Mouse (Mus musculus) heart, embryonic 16.5 days (tissue): ENCODE results near the gene Gm32717. TPM values are rescaled to one million over a fixed set of nuclear protein-coding genes. Genes with fewer than 3 reads are reported as not detected.
A peak's percentile ranks its signal among the peaks of the same experiment; 100 is the strongest.
"Not testable (repeated sequence)": the region's sequence is repeated elsewhere in the genome, so short reads cannot be mapped to it uniquely, and the experiment has no call there.

Experiments used
- ATAC-seq: fragments of 200-750 bp; cut with Nextera tagmentation; replicated peaks from 2 replicates; pipeline ENCODE4 v1.8.0; 2017; ENCODE audit warnings: moderate number of reproducible peaks; ENCODE audit not compliant: insufficient read depth, low FRiP score; ENCODE audit errors: extremely low read depth
- H3K27ac ChIP-seq: fragments of 300-500 bp; sonication (generic); 2 replicates; pipeline ENCODE4 v1.5.1; 2014; ENCODE audit warnings: mild to moderate bottlenecking, low read length, control low read depth, moderate library complexity
- H3K27me3 ChIP-seq: fragments of 300-500 bp; sonication (generic); 2 replicates; pipeline ENCODE4 v1.6.1; 2014; ENCODE audit warnings: low read length, mixed read lengths; ENCODE audit not compliant: control insufficient read depth, insufficient read depth
- H3K36me3 ChIP-seq: fragments of 300-500 bp; sonication (generic); 2 replicates; pipeline ENCODE4 v1.6.1; 2014; ENCODE audit not compliant: control insufficient read depth, insufficient read depth
- H3K4me1 ChIP-seq: fragments of 300-500 bp; sonication (generic); 2 replicates; pipeline ENCODE4 v1.6.1; 2014; ENCODE audit warnings: low read length, mixed read lengths; ENCODE audit not compliant: control insufficient read depth, insufficient read depth
- H3K4me2 ChIP-seq: fragments of 300-500 bp; sonication (generic); 2 replicates; pipeline ENCODE4 v1.6.1; 2014; ENCODE audit warnings: low read depth, mild to moderate bottlenecking, control low read depth, low read length
- H3K4me3 ChIP-seq: fragments of 300-500 bp; sonication (generic); 2 replicates; pipeline ENCODE4 v1.5.1; 2014; ENCODE audit warnings: mild to moderate bottlenecking, control low read depth, low read length
- H3K9ac ChIP-seq: fragments of 300-500 bp; sonication (generic); 2 replicates; pipeline ENCODE4 v1.6.1; 2014; ENCODE audit warnings: low read length, control low read depth
- H3K9me3 ChIP-seq: fragments of 300-500 bp; sonication (generic); replicated peaks from 2 replicates; pipeline ENCODE4 v1.6.1; 2016; ENCODE audit warnings: low read length; ENCODE audit not compliant: control insufficient read depth
- WGBS: fragments of 180-500 bp; shearing (Covaris S2); extraction: QIAGEN DNeasy Blood & Tissue Kit; methylation state at CpG from one replicate; pipeline ENCODE4 v1.1.7; 2014; 5-methylcytosine and 5-hydroxymethylcytosine counted together
- polyA plus RNA-seq: library from polyadenylated mRNA; unstranded; fragments of >200 nt; fragmentation: Nextera tagmentation; extraction: Ambion mirVana; gene quantifications from 2 replicates; pipeline ENCODE4 v1.2.1, GENCODE M21; 2015

Gm32717 gene
- polyA plus RNA-seq, 1 experiment from 2014 or later = not detected

DNA sequence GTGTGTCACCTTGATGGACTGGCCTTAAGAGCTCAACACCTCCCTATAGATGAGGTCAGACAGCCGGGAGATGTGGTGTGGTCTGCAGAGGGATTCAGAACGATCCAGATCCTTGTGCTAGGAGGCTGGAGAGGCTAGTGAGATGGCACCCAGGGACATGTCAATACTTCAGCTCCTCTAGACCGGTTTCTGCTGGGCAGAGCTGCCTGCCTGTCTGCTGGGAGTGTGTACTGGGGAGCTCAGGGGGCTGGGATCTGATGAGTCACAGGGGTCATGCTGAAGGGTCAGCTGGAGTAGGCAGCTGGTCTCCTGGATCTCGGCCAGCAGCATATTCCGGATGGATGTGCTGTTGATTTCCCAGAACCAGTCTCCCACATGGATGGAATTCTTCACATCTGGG, 8.0 kb downstream of the Gm32717 start:
- H3K4me3 ChIP-seq, H3K36me3 ChIP-seq, ATAC-seq: not testable (repeated sequence)

GRCm38 (mm10) chr10:118227629-118228028, 13.0 kb downstream of the Gm32717 start:
- not testable (repeated sequence) for H3K4me1 ChIP-seq, H3K4me3 ChIP-seq, H3K9me3 ChIP-seq, H3K4me2 ChIP-seq, ATAC-seq, H3K9ac ChIP-seq, H3K36me3 ChIP-seq, H3K27me3 ChIP-seq, H3K27ac ChIP-seq
- WGBS = no CpG with 5 or more reads among the region's 2 CpGs

More for the DNA sequence above, 8.0 kb downstream of the Gm32717 start:
- not testable (repeated sequence) for H3K9me3 ChIP-seq, H3K27me3 ChIP-seq, H3K4me1 ChIP-seq, H3K4me2 ChIP-seq, H3K9ac ChIP-seq, H3K27ac ChIP-seq
- WGBS = no CpG with 5 or more reads among the region's 5 CpGs

DNA sequence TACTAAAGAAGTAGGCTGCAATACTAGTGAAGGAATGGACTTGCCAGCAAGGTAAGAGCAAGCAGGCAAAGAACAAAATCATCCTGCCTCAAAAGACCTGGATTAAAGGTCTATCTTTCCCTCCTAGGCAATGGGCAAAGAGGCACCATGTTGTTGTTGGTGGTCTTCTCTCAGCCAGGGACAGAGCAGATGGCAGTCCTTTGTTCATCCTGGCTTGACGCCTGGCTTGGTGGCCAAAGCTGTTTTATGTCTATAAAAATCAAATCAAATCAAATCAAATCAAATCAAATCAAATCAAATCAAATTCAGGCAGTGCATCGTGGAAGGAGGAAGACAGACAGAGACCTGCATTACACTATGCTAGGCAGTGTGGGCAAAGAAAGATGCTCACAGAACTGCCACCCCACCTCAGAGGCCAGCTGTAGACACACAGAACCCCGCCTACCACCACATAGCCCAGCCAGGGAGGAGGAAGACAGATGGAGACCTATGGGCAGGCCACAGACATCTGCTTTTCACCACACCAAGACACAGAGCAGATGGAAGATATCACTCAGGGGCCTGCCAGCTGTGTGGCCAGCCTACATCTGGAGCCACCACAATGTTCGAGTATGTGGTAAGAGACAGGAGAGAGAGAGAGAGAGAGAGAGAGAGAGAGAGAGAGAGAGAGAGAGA, 24.7 kb downstream of the Gm32717 start:
- H3K9me3 ChIP-seq, H3K36me3 ChIP-seq, H3K4me3 ChIP-seq, H3K27me3 ChIP-seq, H3K27ac ChIP-seq, H3K9ac ChIP-seq, H3K4me1 ChIP-seq, H3K4me2 ChIP-seq: not testable (repeated sequence)
- ATAC-seq = peak; percentile 60; the same call in 1 of the 2 replicates
- WGBS = 79% methylated on average over 2 of the region's 4 CpGs

GRCm38 (mm10) chr10:118204642-118205041, 35.9 kb downstream of the Gm32717 start, which contains the start of gene Il22:
Gene Il22 (plus strand): TSS chr10:118204942.
- no peak within 1 kb of the TSS for H3K4me3 ChIP-seq
- no peaks in the 10 kb centered on the region for H3K27me3 ChIP-seq
- H3K4me2 ChIP-seq = no peak within 1 kb of the TSS
- ATAC-seq = no peak
- no peak within 1 kb of the TSS for H3K9ac ChIP-seq
- H3K4me1 ChIP-seq = no peaks in the 10 kb centered on the region
- no peak within 1 kb of the TSS for H3K27ac ChIP-seq
- H3K9me3 ChIP-seq = no peaks in the 10 kb centered on the region
- 74% methylated on average over 4 of the region's 4 CpGs for WGBS
- no peaks in the 10 kb centered on the region for H3K36me3 ChIP-seq

DNA sequence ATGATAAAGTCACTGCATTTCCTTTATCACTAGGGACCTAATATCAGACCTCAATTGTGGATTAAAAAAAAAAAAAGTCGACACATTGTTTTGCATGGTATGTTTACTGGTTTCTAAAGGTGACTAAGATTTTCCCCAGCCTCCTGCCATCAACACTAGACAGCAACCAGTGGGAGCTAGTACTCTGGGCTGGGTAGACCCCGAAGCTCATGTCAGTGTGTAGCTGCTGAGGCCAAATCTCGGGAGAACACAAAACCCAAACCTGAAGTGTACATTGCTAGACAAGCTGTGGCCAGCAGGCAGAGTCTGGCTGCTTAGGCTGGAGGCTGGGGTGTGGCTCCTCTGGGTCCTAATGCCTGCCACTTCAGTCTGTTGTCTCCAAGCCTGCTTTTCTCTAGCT, 45.4 kb downstream of the Gm32717 start:
- ATAC-seq = peak; percentile 49; the same call in 1 of the 2 replicates
- H3K4me2 ChIP-seq, H3K4me3 ChIP-seq, H3K27ac ChIP-seq, H3K9ac ChIP-seq, H3K27me3 ChIP-seq, H3K36me3 ChIP-seq, H3K9me3 ChIP-seq, H3K4me1 ChIP-seq: not testable (repeated sequence)
- WGBS = 19% methylated on average over 3 of the region's 3 CpGs

Other genes starting within 250 kb of the Gm32717 start
- 15.8 and 19.3 TPM in 2 replicates for gene Mdm1, start 99.0 kb downstream of the Gm32717 start, polyA plus RNA-seq
- not detected in 2 replicates for gene Il22, start 35.8 kb downstream of the Gm32717 start, polyA plus RNA-seq
- gene Gm32802, start 17.9 kb upstream of the Gm32717 start, polyA plus RNA-seq = not detected in 2 replicates
- gene Iltifb, start 54.3 kb upstream of the Gm32717 start, polyA plus RNA-seq = not detected in 2 replicates
- gene Gm9040, start 86.2 kb upstream of the Gm32717 start, polyA plus RNA-seq = not detected in 2 replicates
- gene Gm9044, start 91.6 kb upstream of the Gm32717 start, polyA plus RNA-seq = not detected in 2 replicates
- gene Gm9045, start 97.1 kb upstream of the Gm32717 start, polyA plus RNA-seq = 0.21 TPM in 1 of 2 replicates, not detected in the other
- not detected in 2 replicates for gene Gm9046, start 102.5 kb upstream of the Gm32717 start, polyA plus RNA-seq
- not detected in 2 replicates for gene Gm9048, start 107.9 kb upstream of the Gm32717 start, polyA plus RNA-seq
- gene Gm9049, start 113.3 kb upstream of the Gm32717 start, polyA plus RNA-seq = 0.21 TPM in 1 of 2 replicates, not detected in the other
- not detected in 2 replicates for gene Ifng, start 200.3 kb upstream of the Gm32717 start, polyA plus RNA-seq